Mouse (Mus musculus) ovary, postnatal 14 days (tissue): Measurements from ENCODE around the gene Rab14.

Source experiments
- DNase-seq: peaks from one replicate; pipeline ENCODE4 v3.0.0; 2022; ENCODE audit warnings: low spot score

The Rab14 gene

GRCm38 (mm10) chr2:35199971-35200897 is 686 bp downstream of the Rab14 start:
- DNase-seq: peak; percentile 43

DNA sequence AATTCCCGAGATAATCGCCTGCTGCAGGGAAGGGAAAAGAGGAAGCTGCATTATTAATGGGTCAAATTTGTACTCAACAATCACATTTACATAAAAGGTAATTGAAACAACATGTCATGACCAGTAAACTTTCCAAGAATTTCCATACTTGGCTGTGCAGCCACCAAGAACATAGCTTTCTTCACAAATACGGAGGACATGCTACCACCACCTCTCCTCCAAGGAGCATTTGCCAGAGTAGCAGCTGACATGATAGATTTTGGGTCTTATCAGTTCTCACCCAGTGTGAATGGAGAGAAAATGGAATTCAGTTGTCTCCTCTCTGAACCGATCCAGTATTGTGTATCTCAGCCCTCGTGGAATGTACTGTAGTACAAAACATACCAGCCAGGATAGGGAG is 1.4 kb downstream of the Rab14 start:
- DNase-seq: no peak

GRCm38 (mm10) chr2:35195626-35196544 is 5.0 kb downstream of the Rab14 start:
- DNase-seq: no peak

- DNase-seq: no peak
These were observed 6.9 kb downstream of the Rab14 start for GRCm38 (mm10) chr2:35193976-35194375.

DNA sequence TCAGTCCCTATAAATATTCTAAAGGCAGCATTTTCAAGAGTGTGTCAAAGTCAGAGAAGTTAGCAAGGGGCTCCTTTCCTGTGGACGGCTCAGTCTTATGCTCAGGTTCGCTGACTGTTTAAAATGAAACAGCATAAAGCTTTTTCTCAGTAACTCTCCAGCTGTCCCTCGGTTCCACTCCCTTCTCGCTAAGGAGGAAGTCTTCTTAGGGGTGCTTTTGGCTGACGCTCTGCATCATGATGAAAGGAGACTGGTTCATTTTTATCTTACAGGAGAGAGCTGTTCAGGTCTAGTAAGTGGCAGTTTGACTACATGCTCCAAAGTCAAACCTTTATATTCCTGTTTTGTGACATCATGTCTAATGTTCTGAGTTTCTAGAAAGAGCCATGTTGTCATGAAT is 12.0 kb downstream of the Rab14 start:
- DNase-seq: no peak

DNA sequence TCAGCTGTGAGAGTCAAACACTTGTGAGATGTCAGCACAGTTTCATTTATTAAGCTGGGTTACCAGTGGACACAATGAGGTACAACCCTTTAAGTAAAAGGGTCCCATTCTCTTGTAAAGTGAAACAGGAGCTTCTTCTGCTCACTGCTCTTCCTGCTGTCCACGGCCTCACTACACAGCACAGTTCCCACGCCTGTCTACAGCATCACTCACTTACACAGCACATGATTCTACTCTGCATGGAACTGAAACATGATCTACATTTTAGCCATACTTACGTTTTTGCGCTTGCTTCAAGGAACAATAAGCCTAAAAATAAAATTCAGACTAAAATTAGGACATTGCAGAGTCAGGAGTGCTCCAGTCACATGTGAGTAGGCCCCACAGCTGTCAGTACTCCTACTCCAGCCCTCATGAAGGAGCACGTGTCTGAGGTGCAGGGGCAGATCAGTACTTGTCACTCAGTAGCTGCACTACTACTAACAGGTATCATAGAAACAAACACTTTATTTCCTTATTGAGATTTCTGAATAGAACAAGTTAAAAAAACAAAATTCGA is 17.7 kb downstream of the Rab14 start:
- no peak for DNase-seq

GRCm38 (mm10) chr2:35178153-35178552 is 22.8 kb downstream of the Rab14 start:
- DNase-seq: no peak

- no peak for DNase-seq
These were observed 25.4 kb downstream of the Rab14 start for GRCm38 (mm10) chr2:35175281-35176065.

DNA sequence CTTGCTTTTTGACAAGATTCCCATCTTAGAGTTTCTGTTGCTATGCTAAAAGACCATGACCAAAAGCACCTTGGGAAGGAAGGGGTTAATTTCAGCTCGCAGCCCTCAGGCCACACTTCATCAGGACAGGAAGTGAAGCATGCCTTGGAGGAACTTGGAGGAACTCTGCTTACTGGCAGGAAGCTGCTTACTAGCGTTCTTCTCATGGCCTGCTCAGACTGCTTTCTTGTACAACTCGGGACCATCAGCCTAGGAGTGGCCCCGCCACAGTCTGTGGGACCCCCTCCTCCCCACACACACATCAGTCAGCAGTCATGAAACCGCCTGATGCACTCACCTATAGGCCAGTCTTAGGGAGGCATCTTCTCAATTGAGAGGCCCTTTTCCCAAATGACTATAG is 26.8 kb downstream of the Rab14 start:
- no peak for DNase-seq

DNA sequence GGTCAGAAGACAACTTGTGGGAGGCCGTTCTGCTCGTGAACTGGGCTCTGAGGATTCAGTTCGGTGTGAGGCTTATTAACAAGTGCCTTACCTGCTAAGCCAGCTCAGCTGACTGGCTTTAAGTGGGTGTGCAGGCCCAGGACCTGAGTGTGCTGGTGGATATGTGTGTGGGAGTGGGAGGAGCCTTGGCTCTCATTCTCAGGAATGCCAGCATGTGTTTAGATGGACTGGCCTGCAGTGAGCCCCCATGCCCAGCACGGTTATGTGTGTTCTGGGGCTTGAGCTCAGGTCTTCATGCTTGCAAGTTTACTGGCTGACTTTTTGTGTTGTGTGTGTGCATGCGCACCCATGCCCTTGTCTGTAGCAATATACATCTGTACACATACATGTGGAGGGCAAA is 27.3 kb downstream of the Rab14 start:
- DNase-seq: no peak

DNA sequence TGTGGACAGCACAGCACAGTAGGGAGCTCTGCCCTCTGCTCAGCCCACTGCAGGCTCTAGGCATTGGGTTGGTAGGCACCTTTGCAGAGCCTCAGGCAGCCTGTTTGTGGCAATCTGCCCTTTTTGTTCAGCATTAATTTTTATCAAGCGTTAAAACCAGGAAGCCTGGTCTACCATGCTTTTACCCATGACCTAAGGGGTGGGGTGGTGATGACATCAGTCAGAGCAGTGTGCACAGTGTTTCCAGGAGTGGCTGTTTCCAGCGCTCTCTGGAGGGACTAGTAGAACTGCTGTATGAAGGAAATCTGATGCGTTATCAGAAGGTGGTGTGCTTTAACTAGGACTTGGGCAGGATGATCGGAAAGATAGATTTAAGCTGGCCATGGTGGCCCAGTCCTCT is 28.7 kb downstream of the Rab14 start:
- no peak for DNase-seq

DNA sequence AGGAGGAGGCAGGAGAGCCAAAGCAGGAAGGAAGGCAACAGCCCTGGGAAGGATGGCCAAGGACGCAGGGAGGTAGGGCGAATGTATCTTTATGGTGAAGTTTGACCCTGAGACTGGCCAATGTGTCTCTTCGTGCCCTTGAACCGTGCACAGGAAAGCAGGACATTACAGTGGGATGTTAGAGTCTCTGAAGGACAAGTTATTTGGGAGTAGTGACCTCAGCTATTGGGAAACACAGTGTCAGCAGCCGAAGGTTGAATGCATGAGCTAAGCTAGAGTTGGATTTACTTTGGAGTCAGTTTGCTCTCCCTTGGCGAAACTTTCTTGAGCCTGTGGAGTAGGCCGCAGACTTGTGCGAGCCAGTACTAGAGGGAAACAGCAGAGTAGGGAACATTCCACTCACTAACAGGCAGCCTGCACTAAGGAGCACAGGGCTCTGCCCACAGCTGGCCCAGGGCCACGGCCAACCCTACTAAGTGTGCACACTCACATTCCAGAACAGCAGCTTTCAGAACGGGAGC is 29.5 kb downstream of the Rab14 start:
- DNase-seq: peak; percentile 31

GRCm38 (mm10) chr2:35169452-35169851 is 31.5 kb downstream of the Rab14 start:
- no peak for DNase-seq

DNA sequence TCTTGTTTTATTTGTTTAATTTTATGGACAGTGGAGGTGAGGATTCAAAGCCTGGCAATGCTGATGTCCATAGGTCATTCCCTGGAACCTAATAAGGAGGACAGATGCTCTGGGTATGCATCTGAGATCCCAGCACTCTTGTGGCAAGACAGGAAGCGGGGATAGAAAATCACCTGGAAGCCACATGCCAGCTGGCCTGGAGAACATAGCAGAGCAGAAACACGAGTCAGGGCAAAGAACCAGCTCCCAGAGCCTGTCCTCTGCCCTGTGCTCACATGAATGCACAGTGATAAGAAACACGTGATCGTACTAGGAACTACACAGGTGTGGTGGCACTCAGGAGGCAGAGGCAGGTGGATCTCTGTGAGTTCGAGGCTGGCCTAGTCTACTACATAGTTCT is 34.1 kb downstream of the Rab14 start:
- no peak for DNase-seq

GRCm38 (mm10) chr2:35165416-35165815 is 35.5 kb downstream of the Rab14 start:
- no peak for DNase-seq

GRCm38 (mm10) chr2:35163396-35163795 is 37.5 kb downstream of the Rab14 start:
- DNase-seq: no peak

GRCm38 (mm10) chr2:35161846-35162488 is 39.0 kb downstream of the Rab14 start:
- DNase-seq: no peak

GRCm38 (mm10) chr2:35160206-35160605 is 40.7 kb downstream of the Rab14 start:
- no peak for DNase-seq

DNA sequence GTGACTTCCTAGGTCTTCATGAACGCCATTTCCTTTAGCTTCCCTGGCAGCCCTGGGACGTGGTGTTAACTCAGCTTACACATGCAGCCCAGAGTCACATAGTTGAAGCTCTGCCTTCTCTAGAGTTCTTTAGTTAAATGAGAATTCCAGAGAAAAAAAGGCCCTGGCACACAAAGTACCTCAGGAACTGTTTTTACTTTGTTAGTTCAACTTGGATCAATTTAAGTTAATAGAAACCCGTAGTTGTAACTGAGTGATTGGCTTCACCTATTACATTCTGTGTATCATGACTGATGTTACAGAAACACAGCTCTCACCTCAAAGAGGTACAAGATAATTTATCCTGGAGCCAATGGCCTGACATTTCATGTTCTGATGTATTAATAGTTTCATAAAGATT is 42.6 kb downstream of the Rab14 start:
- no peak for DNase-seq

GRCm38 (mm10) chr2:35157836-35158235 is 43.1 kb downstream of the Rab14 start:
- DNase-seq: no peak

DNA sequence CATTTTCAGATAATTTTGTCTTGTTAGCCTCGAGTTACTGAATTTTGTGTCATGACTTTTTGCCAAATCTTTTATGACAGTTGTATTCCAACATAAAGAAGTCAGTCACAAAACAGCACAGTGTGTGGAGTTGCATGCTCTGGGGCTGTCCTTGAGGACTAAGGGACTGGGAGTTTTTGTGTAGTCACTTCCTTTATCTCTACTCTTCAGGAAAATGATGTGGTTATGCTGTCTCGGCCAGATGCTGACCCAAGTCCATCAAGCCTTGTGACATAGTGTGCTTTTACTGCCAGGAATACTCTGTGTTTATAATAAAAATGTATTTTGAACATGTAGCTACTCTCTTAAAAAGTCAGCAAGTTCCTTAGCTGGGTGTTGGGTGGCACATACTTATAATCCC is 43.9 kb downstream of the Rab14 start:
- no peak for DNase-seq
